Mouse (Mus musculus) embryonic facial prominence, embryonic 13.5 days (tissue): ENCODE data around the gene Rbbp4. TPM values are rescaled to one million over a fixed set of nuclear protein-coding genes. Genes with fewer than 3 reads are reported as not detected.
"Not testable (repeated sequence)": the region's sequence is repeated elsewhere in the genome, so short reads cannot be mapped to it uniquely, and the experiment has no call there.

ENCODE experiments used
- ATAC-seq: fragments of 200-750 bp; cut with Nextera tagmentation; 2 replicates; pipeline ENCODE4 v1.8.0; 2017; ENCODE audit warnings: low read depth; ENCODE audit not compliant: insufficient number of reproducible peaks, insufficient read depth, low FRiP score, low TSS enrichment
- H3K27ac ChIP-seq: fragments of 300-500 bp; sonication (generic); 2 replicates; pipeline ENCODE4 v1.5.1; 2015; ENCODE audit warnings: moderate library complexity, mild to moderate bottlenecking, inconsistent platforms
- H3K27me3 ChIP-seq: fragments of 300-500 bp; sonication (generic); 2 replicates; pipeline ENCODE4 v1.6.1; 2015; ENCODE audit warnings: mild to moderate bottlenecking, inconsistent platforms
- H3K36me3 ChIP-seq: fragments of 300-500 bp; sonication (generic); 2 replicates; pipeline ENCODE4 v1.6.1; 2015; ENCODE audit warnings: mild to moderate bottlenecking, inconsistent platforms
- H3K4me1 ChIP-seq: fragments of 300-500 bp; sonication (generic); 2 replicates; pipeline ENCODE4 v1.6.1; 2015; ENCODE audit warnings: inconsistent platforms
- H3K4me2 ChIP-seq: fragments of 300-500 bp; sonication (generic); 2 replicates; pipeline ENCODE4 v1.6.1; 2015; ENCODE audit warnings: moderate library complexity, mild to moderate bottlenecking, inconsistent platforms
- H3K4me3 ChIP-seq: fragments of 300-500 bp; sonication (generic); 2 replicates; pipeline ENCODE4 v1.5.1; 2015; ENCODE audit warnings: mild to moderate bottlenecking, inconsistent platforms
- H3K9ac ChIP-seq: fragments of 300-500 bp; sonication (generic); 2 replicates; pipeline ENCODE4 v1.6.1; 2015; ENCODE audit warnings: mild to moderate bottlenecking, inconsistent platforms
- H3K9me3 ChIP-seq: fragments of 300-500 bp; sonication (generic); 2 replicates; pipeline ENCODE4 v1.6.1; 2016; ENCODE audit warnings: inconsistent platforms
- WGBS: fragments of 180-500 bp; shearing (Covaris S2); methylation state at CpG from one replicate; pipeline ENCODE4 v1.1.7; 2015; ENCODE audit warnings: mixed read lengths; 5-methylcytosine and 5-hydroxymethylcytosine counted together
- polyA plus RNA-seq: library from polyadenylated mRNA; unstranded; fragments of >200 nt; fragmentation: Nextera tagmentation; extraction: Ambion mirVana; gene quantifications from 2 replicates; pipeline ENCODE4 v1.2.1, GENCODE M21; 2015

Rbbp4 gene
- polyA plus RNA-seq, 1 experiment from 2014 or later = 486 TPM

- Histone ChIP-seq H3K27ac (no peak overlapping the region), H3K4me3 (no peak overlapping the region), H3K27me3 (peaks cover 22% of the 10 kb centered on the region), H3K9me3 (no peaks in the 10 kb centered on the region), H3K4me2 (no peak overlapping the region), H3K9ac (no peak overlapping the region), H3K4me1 (peaks cover 11% of the 10 kb centered on the region), H3K36me3 (no peaks in the 10 kb centered on the region)
- no peak for ATAC-seq
- WGBS = 43% methylated on average over 11 of the region's 11 CpGs
Measured at GRCm38 (mm10) chr4:129374219-129374755, 39.1 kb upstream of the Rbbp4 start.

- Histone ChIP-seq H3K36me3 (no peaks in the 10 kb centered on the region), H3K9me3 (no peaks in the 10 kb centered on the region), H3K27me3 (peaks cover 17% of the 10 kb centered on the region), H3K27ac (no peak overlapping the region), H3K4me3 (no peak overlapping the region), H3K9ac (no peak overlapping the region), H3K4me1 (peaks cover 8% of the 10 kb centered on the region), H3K4me2 (no peak overlapping the region)
- 46% methylated on average over 8 of the region's 8 CpGs for WGBS
- no peak for ATAC-seq
Measured at GRCm38 (mm10) chr4:129373202-129373976, 38.2 kb upstream of the Rbbp4 start.

- H3K9me3 ChIP-seq = no peaks in the 10 kb centered on the region
- H3K9ac ChIP-seq = no peak overlapping the region
- ATAC-seq = no peak
- no peak overlapping the region for H3K4me2 ChIP-seq
- WGBS = 92% methylated on average over 3 of the region's 3 CpGs
- peaks cover 16% of the 10 kb centered on the region for H3K27me3 ChIP-seq
- no peak overlapping the region for H3K27ac ChIP-seq
- H3K36me3 ChIP-seq = 0 out of 2 replicates have a peak, but pooled peaks cover 4% of the 10 kb centered on the region
- no peak overlapping the region for H3K4me3 ChIP-seq
- peaks cover 8% of the 10 kb centered on the region; the same call in 1 of the 2 replicates for H3K4me1 ChIP-seq
Measured at GRCm38 (mm10) chr4:129371391-129371790, 36.2 kb upstream of the Rbbp4 start.

GRCm38 (mm10) chr4:129365224-129365623 lies 30.1 kb upstream of the Rbbp4 start:
- ATAC-seq = no peak
- 89% methylated on average over 5 of the region's 5 CpGs for WGBS

GRCm38 (mm10) chr4:129364379-129364778 lies 29.2 kb upstream of the Rbbp4 start:
- Histone ChIP-seq H3K9me3 (no peaks in the 10 kb centered on the region), H3K4me3 (no peak overlapping the region), H3K4me2 (no peak overlapping the region), H3K9ac (no peak overlapping the region), H3K27ac (no peak overlapping the region), H3K36me3 (peaks cover 26% of the 10 kb centered on the region), H3K27me3 (no peaks in the 10 kb centered on the region), H3K4me1 (no peaks in the 10 kb centered on the region)
- no peak for ATAC-seq
- 86% methylated on average over 3 of the region's 3 CpGs for WGBS

More at GRCm38 (mm10) chr4:129365224-129365623, 30.1 kb upstream of the Rbbp4 start:
- Histone ChIP-seq H3K27ac (no peak overlapping the region), H3K36me3 (peaks cover 21% of the 10 kb centered on the region), H3K27me3 (no peaks in the 10 kb centered on the region), H3K9ac (no peak overlapping the region), H3K4me2 (no peak overlapping the region), H3K4me1 (no peaks in the 10 kb centered on the region), H3K4me3 (no peak overlapping the region), H3K9me3 (no peaks in the 10 kb centered on the region)

GRCm38 (mm10) chr4:129363463-129363862 lies 28.3 kb upstream of the Rbbp4 start:
- ATAC-seq = no peak
- H3K4me1 ChIP-seq = no peaks in the 10 kb centered on the region
- H3K4me2 ChIP-seq = no peak overlapping the region
- H3K36me3 ChIP-seq = peaks cover 27% of the 10 kb centered on the region
- H3K9me3 ChIP-seq = no peaks in the 10 kb centered on the region
- H3K9ac ChIP-seq = no peak overlapping the region
- no peak overlapping the region for H3K27ac ChIP-seq
- H3K4me3 ChIP-seq = no peak overlapping the region
- 92% methylated on average over 9 of the region's 9 CpGs for WGBS
- no peaks in the 10 kb centered on the region for H3K27me3 ChIP-seq

- Histone ChIP-seq H3K4me1 (no peaks in the 10 kb centered on the region), H3K9me3 (no peaks in the 10 kb centered on the region), H3K4me2 (no peak overlapping the region), H3K4me3 (no peak overlapping the region), H3K9ac (no peak overlapping the region), H3K27me3 (no peaks in the 10 kb centered on the region), H3K36me3 (peaks cover 32% of the 10 kb centered on the region), H3K27ac (no peak overlapping the region)
- ATAC-seq = no peak
- 71% methylated on average over 5 of the region's 5 CpGs for WGBS
Measured at GRCm38 (mm10) chr4:129362771-129363170, 27.6 kb upstream of the Rbbp4 start.

GRCm38 (mm10) chr4:129362238-129362637 lies 27.1 kb upstream of the Rbbp4 start:
- not testable (repeated sequence) for H3K9me3 ChIP-seq, H3K4me3 ChIP-seq, H3K27me3 ChIP-seq, H3K4me1 ChIP-seq, ATAC-seq, H3K27ac ChIP-seq, H3K9ac ChIP-seq, H3K4me2 ChIP-seq
- WGBS = 87% methylated on average over 3 of the region's 3 CpGs
- peaks cover 37% of the 10 kb centered on the region for H3K36me3 ChIP-seq

- Histone ChIP-seq H3K36me3 (peaks cover 50% of the 10 kb centered on the region), H3K4me3 (no peak overlapping the region), H3K4me1 (no peaks in the 10 kb centered on the region), H3K27ac (no peak overlapping the region), H3K27me3 (no peaks in the 10 kb centered on the region), H3K9ac (no peak overlapping the region), H3K9me3 (no peaks in the 10 kb centered on the region), H3K4me2 (no peak overlapping the region)
- ATAC-seq = no peak
- WGBS = 87% methylated on average over 15 of the region's 15 CpGs
Measured at GRCm38 (mm10) chr4:129357613-129358163, 22.5 kb upstream of the Rbbp4 start.

GRCm38 (mm10) chr4:129354236-129354635 lies 19.1 kb upstream of the Rbbp4 start:
- no peak overlapping the region for H3K27ac ChIP-seq
- WGBS = 86% methylated on average over 15 of the region's 15 CpGs
- no peak for ATAC-seq
- peaks cover 37% of the 10 kb centered on the region for H3K36me3 ChIP-seq
- H3K4me2 ChIP-seq = no peak overlapping the region
- H3K27me3 ChIP-seq = no peaks in the 10 kb centered on the region
- H3K4me1 ChIP-seq = no peaks in the 10 kb centered on the region
- no peaks in the 10 kb centered on the region for H3K9me3 ChIP-seq
- no peak overlapping the region for H3K9ac ChIP-seq
- H3K4me3 ChIP-seq = no peak overlapping the region

- Histone ChIP-seq H3K9ac (no peak overlapping the region), H3K4me3 (no peak overlapping the region), H3K27me3 (no peaks in the 10 kb centered on the region), H3K4me2 (no peak overlapping the region), H3K27ac (no peak overlapping the region), H3K9me3 (no peaks in the 10 kb centered on the region), H3K36me3 (peaks cover 34% of the 10 kb centered on the region), H3K4me1 (no peaks in the 10 kb centered on the region)
- WGBS = 86% methylated on average over 12 of the region's 12 CpGs
- ATAC-seq = no peak
Measured at GRCm38 (mm10) chr4:129353176-129353575, 18.0 kb upstream of the Rbbp4 start.

GRCm38 (mm10) chr4:129351111-129351510 lies 15.9 kb upstream of the Rbbp4 start:
- Histone ChIP-seq H3K27me3 (no peaks in the 10 kb centered on the region), H3K9ac (no peak overlapping the region), H3K4me2 (no peak overlapping the region), H3K4me3 (no peak overlapping the region), H3K36me3 (peaks cover 28% of the 10 kb centered on the region), H3K4me1 (no peaks in the 10 kb centered on the region), H3K9me3 (no peaks in the 10 kb centered on the region), H3K27ac (no peak overlapping the region)
- ATAC-seq = no peak
- 75% methylated on average over 6 of the region's 6 CpGs for WGBS
